Mouse (Mus musculus): ENCODE results near the gene Cytip.
"Not testable (repeated sequence)": the region's sequence is repeated elsewhere in the genome, so short reads cannot be mapped to it uniquely, and the experiment has no call there.

Gene Cytip

GRCm38 (mm10) chr2:58107887-58108286, 87.4 kb downstream of the Cytip start:
- not testable (repeated sequence) for DNase-seq (ENCODE audit: low spot score in 2 of 2)

GRCm38 (mm10) chr2:58107046-58107445, 88.3 kb downstream of the Cytip start:
- no peak for DNase-seq (ENCODE audit: low spot score in 2 of 2)

- DNase-seq (ENCODE audit: low spot score in 2 of 2), result no peak
Observed at GRCm38 (mm10) chr2:58094818-58095217, 100.5 kb downstream of the Cytip start.

DNA sequence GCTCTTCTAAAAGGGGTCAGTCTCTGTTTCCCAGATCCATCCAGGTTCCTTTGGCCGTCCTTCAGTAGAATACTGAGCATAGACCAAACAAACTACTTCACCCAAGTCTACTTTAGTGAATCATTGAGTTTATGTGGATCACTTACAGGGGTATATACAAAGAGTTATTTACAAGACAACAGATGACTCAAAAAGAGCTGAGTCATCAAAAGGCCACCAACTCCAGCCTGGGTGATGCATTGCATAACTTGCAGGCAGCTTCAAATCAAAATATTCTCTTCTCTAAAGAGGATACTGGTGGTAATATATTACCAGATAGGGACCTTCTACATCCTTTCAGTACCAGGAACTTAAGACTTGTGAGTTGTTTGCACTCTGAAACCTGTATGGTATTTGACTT, 108.9 kb downstream of the Cytip start:
- no peak for DNase-seq (ENCODE audit: low spot score in 2 of 2)

DNA sequence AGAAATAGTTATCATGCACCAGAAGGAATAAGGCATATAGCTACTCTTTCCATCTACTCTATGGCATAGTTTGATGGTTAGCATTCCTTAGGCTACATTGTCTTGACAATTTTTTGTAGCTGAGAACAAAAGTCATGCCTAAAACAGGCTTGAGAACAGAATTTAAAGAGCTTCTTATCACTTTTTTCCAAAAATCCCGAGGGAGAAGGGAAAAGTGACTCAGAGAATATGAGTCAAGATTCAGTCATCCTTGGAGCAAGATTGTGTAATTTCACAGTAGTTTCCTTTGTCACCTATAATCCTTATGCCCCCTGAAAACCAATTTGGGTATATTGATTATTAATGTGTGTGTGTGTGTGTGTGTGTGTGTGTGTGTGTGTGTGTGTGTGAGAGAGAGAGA, 115.5 kb downstream of the Cytip start:
- DNase-seq (ENCODE audit: low spot score in 2 of 2), result no peak

Data from thymus, postnatal 10 days (tissue).